In genomic region chr2:180861561-180861960, GRCm38 (mm10) we compare ENCODE assay signal across 12 mouse cellular contexts. TPM values are rescaled to one million over a fixed set of nuclear protein-coding genes. Genes with fewer than 3 reads are reported as not detected.
DNase-seq lines count a peak whose midpoint lies in the region; ATAC-seq and TF ChIP-seq lines count a peak whose summit lies in the region.
"Had no signal": no experiment of that assay in that cellular context is flagged by ENCODE, and none has a peak within 500 bp of the region (broad histone marks: within the 10 kb centered on the region; RNA-seq: fewer than 3 reads in every experiment).

No protein-coding gene starts in this region.

- no peak for TF ChIP-seq POLR2A in lung, adult 2 months (IDR thresholded peaks at IDR 0.05; ENCODE audit: borderline replicate concordance, extremely low read depth, low read depth, low read length)

- intact Hi-C loops in left cerebral cortex, postnatal 25 days (cut with DNase I), result no loop called here

- ATAC-seq in hindbrain, embryonic 11.5 days (ENCODE audit: low FRiP score), result no peak
- ATAC-seq in hindbrain, embryonic 15.5 days (ENCODE audit: low FRiP score, low read depth), result no peak; the same call in 1 of the 2 replicates

- H3K36me3 ChIP-seq in hindbrain, embryonic 10.5 days, result no peaks in the 10 kb centered on the region
- no peaks in the 10 kb centered on the region for H3K36me3 ChIP-seq in hindbrain, embryonic 11.5 days (ENCODE audit: control insufficient read depth, insufficient read depth, low read length)
- no peaks in the 10 kb centered on the region for H3K36me3 ChIP-seq in hindbrain, embryonic 15.5 days
- H3K36me3 ChIP-seq: embryonic facial prominence, embryonic 15.5 days; liver, embryonic 15.5 days had no signal

- no peak for TF ChIP-seq CTCF in lung, adult 2 months (IDR thresholded peaks at IDR 0.05; ENCODE audit: insufficient read depth, low read length)

- H3K4me2 ChIP-seq in hindbrain, embryonic 11.5 days (replicated peaks; ENCODE audit: low read depth, low read length), result no peak overlapping the region
- no peak overlapping the region for H3K4me2 ChIP-seq in hindbrain, embryonic 15.5 days
- H3K4me2 ChIP-seq: embryonic facial prominence, embryonic 15.5 days; liver, embryonic 15.5 days had no signal

- H3K27ac ChIP-seq in hindbrain, embryonic 10.5 days, result 0 out of 2 replicates have a peak overlapping the region, but pooled peaks have one; percentile 8
- no peak overlapping the region for H3K27ac ChIP-seq in hindbrain, embryonic 11.5 days (ENCODE audit: low read depth, low read length)
- peak overlapping the region; percentile 72 for H3K27ac ChIP-seq in hindbrain, embryonic 15.5 days (replicated peaks)
- H3K27ac ChIP-seq: embryonic facial prominence, embryonic 15.5 days; liver, embryonic 15.5 days had no signal

- no peak overlapping the region for H3K9ac ChIP-seq in hindbrain, embryonic 11.5 days (ENCODE audit: low read depth, low read length)
- H3K9ac ChIP-seq in hindbrain, embryonic 15.5 days, result no peak overlapping the region
- H3K9ac ChIP-seq: embryonic facial prominence, embryonic 15.5 days; liver, embryonic 15.5 days had no signal

- peaks cover 7% of the 10 kb centered on the region; the same call in 1 of the 2 replicates for H3K27me3 ChIP-seq in hindbrain, embryonic 10.5 days (ENCODE audit: insufficient read depth, poor library complexity, severe bottlenecking)
- H3K27me3 ChIP-seq in hindbrain, embryonic 11.5 days (ENCODE audit: control insufficient read depth, insufficient read depth, low read length), result no peaks in the 10 kb centered on the region; the same call in 1 of the 2 replicates
- 0 out of 2 replicates have a peak, but pooled peaks cover 8% of the 10 kb centered on the region for H3K27me3 ChIP-seq in hindbrain, embryonic 15.5 days

- DNase-seq in hindbrain, embryonic 10.5 days (ENCODE audit: low spot score), result no peak
- no peak for DNase-seq in hindbrain, embryonic 11.5 days (ENCODE audit: low spot score)
- DNase-seq in left cerebral cortex, postnatal 25 days (ENCODE audit: low spot score in 2 of 2), result peak; percentile 39 to 63
- peak; percentile 46 for DNase-seq in right cerebral cortex, postnatal 25 days
- no peak for DNase-seq in lung, adult 2 months
- no peak for DNase-seq in ovary, postnatal 36 days (ENCODE audit: low spot score)
- no peak for DNase-seq in kidney, postnatal 10 days
- DNase-seq: gastrocnemius, postnatal 36 days; kidney, postnatal 25 days had no signal

- no peak overlapping the region for H3K4me3 ChIP-seq in hindbrain, embryonic 10.5 days
- H3K4me3 ChIP-seq in hindbrain, embryonic 11.5 days (ENCODE audit: low read depth, low read length), result no peak overlapping the region
- no peak overlapping the region for H3K4me3 ChIP-seq in hindbrain, embryonic 15.5 days
- H3K4me3 ChIP-seq in lung, adult 2 months (replicated peaks; ENCODE audit: extremely low read depth, low read depth, low read length), result no peak overlapping the region
- H3K4me3 ChIP-seq: embryonic facial prominence, embryonic 15.5 days; liver, embryonic 15.5 days had no signal

- H3K9me3 ChIP-seq in hindbrain, embryonic 10.5 days, result no peaks in the 10 kb centered on the region
- H3K9me3 ChIP-seq in hindbrain, embryonic 11.5 days (ENCODE audit: control insufficient read depth, low read length), result no peaks in the 10 kb centered on the region
- no peaks in the 10 kb centered on the region for H3K9me3 ChIP-seq in hindbrain, embryonic 15.5 days
- H3K9me3 ChIP-seq: embryonic facial prominence, embryonic 15.5 days; liver, embryonic 15.5 days had no signal

- H3K4me1 ChIP-seq in hindbrain, embryonic 10.5 days (replicated peaks), result peaks cover 25% of the 10 kb centered on the region
- no peaks in the 10 kb centered on the region for H3K4me1 ChIP-seq in hindbrain, embryonic 11.5 days (replicated peaks; ENCODE audit: control insufficient read depth, insufficient read depth, low read length)
- H3K4me1 ChIP-seq in hindbrain, embryonic 15.5 days (replicated peaks), result peaks cover 13% of the 10 kb centered on the region; the same call in 1 of the 2 replicates
- no peaks in the 10 kb centered on the region for H3K4me1 ChIP-seq in lung, adult 2 months (ENCODE audit: control insufficient read depth, insufficient read depth, low read length)
- H3K4me1 ChIP-seq: embryonic facial prominence, embryonic 15.5 days; liver, embryonic 15.5 days had no signal

- WGBS in hindbrain, embryonic 10.5 days, result 80% methylated on average over 12 of the region's 12 CpGs
- 75% methylated on average over 12 of the region's 12 CpGs for whole genome bisulfite sequencing in hindbrain, embryonic 11.5 days
- 35% methylated on average over 12 of the region's 12 CpGs for WGBS in hindbrain, embryonic 15.5 days
- WGBS in lung, adult 2 months, result 81% methylated on average over 12 of the region's 12 CpGs

RNA-seq across cellular contexts. Expression of gene Ythdf1, which starts 59.2 kb away (rescaled TPM):
- polyA plus RNA-seq in hindbrain, embryonic 10.5 days (2016; fragmentation: Nextera tagmentation; extraction: Ambion mirVana), result 62.0 and 67.1 TPM in 2 replicates
- 57.3 and 69.4 TPM in 2 replicates for polyA plus RNA-seq in hindbrain, embryonic 11.5 days (2014; fragmentation: Nextera tagmentation; extraction: Ambion mirVana)
- 50.1 and 54.9 TPM in 2 replicates for polyA plus RNA-seq in hindbrain, embryonic 15.5 days (2015; fragmentation: Nextera tagmentation; extraction: Ambion mirVana)
- 10 to 100 TPM; 60.6 to 62.8 TPM for total RNA-seq in left cerebral cortex, postnatal 25 days (2021)
- 28.2 and 42.9 TPM in 2 replicates for polyA plus RNA-seq in lung, adult 2 months (2012; rRNA removed)

Comparison
In these comparisons a context has a peak if more than half of its experiments do, and no peak if none do; other contexts are left out.
1. DNase-seq: peak in left cerebral cortex, postnatal 25 days (2 of 2) and right cerebral cortex, postnatal 25 days (single experiment); none in hindbrain, embryonic 10.5 days (single experiment), hindbrain, embryonic 11.5 days (single experiment), lung, adult 2 months (single experiment), ovary, postnatal 36 days (single experiment) and kidney, postnatal 10 days (single experiment).